Mouse (Mus musculus) stomach, postnatal 0 days (tissue): ENCODE data around the gene Setd7. TPM values are rescaled to one million over a fixed set of nuclear protein-coding genes. Genes with fewer than 3 reads are reported as not detected.

Experiments used
- ATAC-seq: fragments of 200-750 bp; cut with Nextera tagmentation; 2 replicates; pipeline ENCODE4 v1.8.0; 2017; ENCODE audit not compliant: low FRiP score, low TSS enrichment
- DNase-seq: peaks from one replicate; pipeline ENCODE4 v3.0.0-alpha.2; 2016; ENCODE audit warnings: low spot score
- H3K27ac ChIP-seq: fragments of 300-500 bp; sonication (generic); replicated peaks from 2 replicates; pipeline ENCODE4 v1.5.1; 2014; ENCODE audit warnings: mild to moderate bottlenecking, control low read depth
- H3K27me3 ChIP-seq: fragments of 300-500 bp; sonication (generic); 2 replicates; pipeline ENCODE4 v1.6.1; 2014; ENCODE audit warnings: low read length; ENCODE audit not compliant: control insufficient read depth, insufficient read depth
- H3K36me3 ChIP-seq: fragments of 300-500 bp; sonication (generic); 2 replicates; pipeline ENCODE4 v1.6.1; 2014; ENCODE audit warnings: low read length, mixed read lengths; ENCODE audit not compliant: control insufficient read depth, insufficient read depth
- H3K4me1 ChIP-seq: fragments of 300-500 bp; sonication (generic); replicated peaks from 2 replicates; pipeline ENCODE4 v1.6.1; 2014; ENCODE audit warnings: antibody characterized with exemption; ENCODE audit not compliant: control insufficient read depth, insufficient read depth
- H3K4me2 ChIP-seq: fragments of 300-500 bp; sonication (generic); replicated peaks from 2 replicates; pipeline ENCODE4 v1.6.1; 2014; ENCODE audit warnings: low read depth, mild to moderate bottlenecking, control low read depth, moderate library complexity
- H3K4me3 ChIP-seq: fragments of 300-500 bp; sonication (generic); 2 replicates; pipeline ENCODE4 v1.5.1; 2014; ENCODE audit warnings: low read depth, low read length, control low read depth
- H3K9ac ChIP-seq: fragments of 300-500 bp; sonication (generic); 2 replicates; pipeline ENCODE4 v1.6.1; 2014; ENCODE audit warnings: mild to moderate bottlenecking, low read length, control low read depth, mixed read lengths
- H3K9me3 ChIP-seq: fragments of 300-500 bp; sonication (generic); 2 replicates; pipeline ENCODE4 v1.6.1; 2016; ENCODE audit warnings: low read length; ENCODE audit not compliant: control insufficient read depth
- CTCF ChIP-seq: IDR thresholded peaks from 2 replicates; pipeline ENCODE4 v1.5.1; 2016; ENCODE audit warnings: antibody characterized with exemption, low read depth, mild to moderate bottlenecking, moderate library complexity
- EP300 ChIP-seq: optimal IDR thresholded peaks from 2 replicates; pipeline ENCODE3; 2016; ENCODE audit warnings: antibody characterized with exemption
- WGBS: fragments of 180-500 bp; shearing (Covaris S2); extraction: QIAGEN DNeasy Blood & Tissue Kit; methylation state at CpG from one replicate; pipeline ENCODE4 v1.1.7; 2014; 5-methylcytosine and 5-hydroxymethylcytosine counted together
- polyA plus RNA-seq: library from polyadenylated mRNA; unstranded; fragments of >200 nt; fragmentation: Nextera tagmentation; extraction: Ambion mirVana; gene quantifications from 2 replicates; pipeline ENCODE4 v1.2.1, GENCODE M21; 2015

Setd7 gene
- polyA plus RNA-seq, 1 experiment from 2014 or later: 1.8 TPM

- no peak for TF ChIP-seq EP300
- no peak for TF ChIP-seq CTCF
- DNase-seq (no peak), ATAC-seq (no peak)
- no peak overlapping the region for H3K27ac ChIP-seq
- no peak overlapping the region for H3K4me3 ChIP-seq
- H3K36me3 ChIP-seq: no peaks in the 10 kb centered on the region
- no peak overlapping the region for H3K4me2 ChIP-seq
- no peaks in the 10 kb centered on the region for H3K4me1 ChIP-seq
- 93% methylated on average over 4 of the region's 4 CpGs for WGBS
- no peaks in the 10 kb centered on the region for H3K27me3 ChIP-seq
- H3K9ac ChIP-seq: no peak overlapping the region
- H3K9me3 ChIP-seq: no peaks in the 10 kb centered on the region
Measured at GRCm38 (mm10) chr3:51570200-51570599, 9.5 kb upstream of the Setd7 start.

GRCm38 (mm10) chr3:51561993-51562385, 1.3 kb upstream of the Setd7 start:
- Histone ChIP-seq H3K27ac (no peak overlapping the region), H3K4me1 (no peaks in the 10 kb centered on the region), H3K9ac (no peak overlapping the region), H3K4me3 (peak overlapping the region; percentile 88; the same call in 1 of the 2 replicates), H3K36me3 (no peaks in the 10 kb centered on the region), H3K27me3 (no peaks in the 10 kb centered on the region), H3K9me3 (no peaks in the 10 kb centered on the region), H3K4me2 (peak overlapping the region; percentile 100)
- DNase-seq: no peak
- TF ChIP-seq CTCF: no peak
- TF ChIP-seq EP300: no peak
- 50% methylated on average over 6 of the region's 6 CpGs for WGBS
- ATAC-seq: no peak

GRCm38 (mm10) chr3:51561109-51561992, 672 bp upstream of the Setd7 start:
- TF ChIP-seq EP300: peak; percentile 47
- TF ChIP-seq CTCF: peak; percentile 73
- ATAC-seq (peak; percentile 58), DNase-seq (peak; percentile 76)
- H3K27me3 ChIP-seq: no peaks in the 10 kb centered on the region
- WGBS: 2% methylated on average over 31 of the region's 32 CpGs
- H3K36me3 ChIP-seq: no peaks in the 10 kb centered on the region
- H3K27ac ChIP-seq: peak overlapping the region; percentile 97
- no peaks in the 10 kb centered on the region for H3K9me3 ChIP-seq
- H3K4me3 ChIP-seq: peak overlapping the region; percentile 88
- peak overlapping the region; percentile 100 for H3K4me2 ChIP-seq
- peak overlapping the region; percentile 95 for H3K9ac ChIP-seq
- no peaks in the 10 kb centered on the region for H3K4me1 ChIP-seq

- H3K27me3 ChIP-seq: no peaks in the 10 kb centered on the region
- ATAC-seq (peak; percentile 62), DNase-seq (peak; percentile 80)
- H3K9me3 ChIP-seq: no peaks in the 10 kb centered on the region
- TF ChIP-seq EP300 (no peak), CTCF (peak; percentile 36)
- peak overlapping the region; percentile 97 for H3K27ac ChIP-seq
- H3K36me3 ChIP-seq: no peaks in the 10 kb centered on the region
- H3K4me1 ChIP-seq: no peaks in the 10 kb centered on the region
- peak overlapping the region; percentile 100 for H3K4me2 ChIP-seq
- WGBS: under 1% methylated on average over 46 of the region's 80 CpGs
- H3K4me3 ChIP-seq: peak overlapping the region; percentile 88
- peak overlapping the region; percentile 95 for H3K9ac ChIP-seq
Measured at GRCm38 (mm10) chr3:51559594-51560450, 857 bp downstream of the Setd7 start.

- Histone ChIP-seq H3K4me1 (0 out of 2 replicates have a peak, but pooled peaks cover 6% of the 10 kb centered on the region), H3K4me2 (no peak overlapping the region), H3K27me3 (no peaks in the 10 kb centered on the region), H3K4me3 (no peak overlapping the region), H3K36me3 (no peaks in the 10 kb centered on the region), H3K9me3 (no peaks in the 10 kb centered on the region), H3K9ac (no peak overlapping the region), H3K27ac (no peak overlapping the region)
- ATAC-seq (no peak), DNase-seq (no peak)
- WGBS: 82% methylated on average over 8 of the region's 8 CpGs
- TF ChIP-seq EP300 (no peak), CTCF (no peak)
Measured at GRCm38 (mm10) chr3:51555583-51555982, 5.1 kb downstream of the Setd7 start.
